Mouse (Mus musculus): ENCODE data around the gene Nisch.

Gene Nisch

GRCm38 (mm10) chr14:31215157-31216002 lies 1.4 kb downstream of the Nisch start:
- DNase-seq = peak; percentile 59

- DNase-seq = no peak
Observed at GRCm38 (mm10) chr14:31214684-31215083, 2.1 kb downstream of the Nisch start.

- no peak for DNase-seq
Observed at GRCm38 (mm10) chr14:31213868-31214267, 2.9 kb downstream of the Nisch start.

- no peak for DNase-seq
Observed at GRCm38 (mm10) chr14:31212499-31212898, 4.2 kb downstream of the Nisch start.

GRCm38 (mm10) chr14:31211854-31212253 lies 4.9 kb downstream of the Nisch start:
- no peak for DNase-seq

GRCm38 (mm10) chr14:31209133-31209557 lies 7.6 kb downstream of the Nisch start:
- DNase-seq = no peak

- no peak for DNase-seq
Observed at GRCm38 (mm10) chr14:31208084-31208483, 8.7 kb downstream of the Nisch start, which contains the start of gene Tnnc1. Gene Tnnc1, plus strand, starts transcription at chr14:31208312.

GRCm38 (mm10) chr14:31207070-31207830 lies 9.5 kb downstream of the Nisch start:
- no peak for DNase-seq

GRCm38 (mm10) chr14:31206472-31206981 lies 10.2 kb downstream of the Nisch start:
- DNase-seq = peak; percentile 96

GRCm38 (mm10) chr14:31205562-31206467 lies 10.9 kb downstream of the Nisch start:
- DNase-seq = peak; percentile 52

- DNase-seq = no peak
Observed at GRCm38 (mm10) chr14:31205244-31205561, 11.5 kb downstream of the Nisch start.

- no peak for DNase-seq
Observed at GRCm38 (mm10) chr14:31204844-31205243, 11.9 kb downstream of the Nisch start.

GRCm38 (mm10) chr14:31200038-31200437 lies 16.7 kb downstream of the Nisch start:
- DNase-seq = no peak

GRCm38 (mm10) chr14:31199599-31199998 lies 17.1 kb downstream of the Nisch start:
- no peak for DNase-seq

GRCm38 (mm10) chr14:31197547-31198516 lies 18.9 kb downstream of the Nisch start:
- DNase-seq = peak; percentile 36

GRCm38 (mm10) chr14:31195968-31196367 lies 20.8 kb downstream of the Nisch start:
- no peak for DNase-seq

- no peak for DNase-seq
Observed at GRCm38 (mm10) chr14:31195521-31195920, 21.2 kb downstream of the Nisch start.

GRCm38 (mm10) chr14:31194891-31195513 lies 21.7 kb downstream of the Nisch start:
- DNase-seq = no peak

GRCm38 (mm10) chr14:31194441-31194840 lies 22.3 kb downstream of the Nisch start:
- DNase-seq = no peak

- no peak for DNase-seq
Observed at GRCm38 (mm10) chr14:31193791-31194190, 23.0 kb downstream of the Nisch start.

GRCm38 (mm10) chr14:31191936-31192335 lies 24.8 kb downstream of the Nisch start:
- DNase-seq = no peak

Measured in right cerebral cortex, postnatal 14 days (tissue).